Comparison of ENCODE assay signal across 20 mouse cellular contexts in genomic region chr2:115726806-115727205, GRCm38 (mm10).
DNase-seq lines count a peak whose midpoint lies in the region; ATAC-seq lines count a peak whose summit lies in the region.
"Had no signal": no experiment of that assay in that cellular context is flagged by ENCODE, and none has a peak within 500 bp of the region (broad histone marks: within the 10 kb centered on the region; RNA-seq: fewer than 3 reads in every experiment).

No protein-coding gene starts in this region.

- whole genome bisulfite sequencing in forebrain, embryonic 14.5 days, result 34% methylated on average over 5 of the region's 5 CpGs
- WGBS in forebrain, embryonic 10.5 days, result 76% methylated on average over 5 of the region's 5 CpGs
- WGBS in hindbrain, embryonic 13.5 days, result 34% methylated on average over 5 of the region's 5 CpGs

- no peak overlapping the region for H3K4me3 ChIP-seq in forebrain, embryonic 14.5 days (ENCODE audit: low read depth, low read length)
- no peak overlapping the region for H3K4me3 ChIP-seq in forebrain, embryonic 10.5 days
- H3K4me3 ChIP-seq in hindbrain, embryonic 13.5 days, result no peak overlapping the region
- H3K4me3 ChIP-seq: embryonic facial prominence, embryonic 13.5 days; heart, adult 2 months; heart, embryonic 15.5 days had no signal

- H3K4me2 ChIP-seq in forebrain, embryonic 14.5 days (ENCODE audit: low read length), result no peak overlapping the region
- H3K4me2 ChIP-seq in hindbrain, embryonic 13.5 days, result no peak overlapping the region
- H3K4me2 ChIP-seq: embryonic facial prominence, embryonic 13.5 days; heart, embryonic 11.5 days; heart, embryonic 15.5 days had no signal

- no peaks in the 10 kb centered on the region for H3K36me3 ChIP-seq in forebrain, embryonic 14.5 days (ENCODE audit: control insufficient read depth, insufficient read depth, low read length)
- peaks cover 7% of the 10 kb centered on the region for H3K36me3 ChIP-seq in forebrain, embryonic 10.5 days (replicated peaks)
- no peaks in the 10 kb centered on the region for H3K36me3 ChIP-seq in hindbrain, embryonic 13.5 days
- H3K36me3 ChIP-seq: embryonic facial prominence, embryonic 13.5 days had no signal

- H3K9ac ChIP-seq in forebrain, embryonic 14.5 days (ENCODE audit: low read length), result no peak overlapping the region
- no peak overlapping the region for H3K9ac ChIP-seq in hindbrain, embryonic 13.5 days
- H3K9ac ChIP-seq: embryonic facial prominence, embryonic 13.5 days; heart, embryonic 15.5 days had no signal

- peaks cover 30% of the 10 kb centered on the region for H3K4me1 ChIP-seq in forebrain, embryonic 14.5 days (ENCODE audit: control insufficient read depth, insufficient read depth, low read length)
- H3K4me1 ChIP-seq in forebrain, embryonic 10.5 days, result peaks cover 48% of the 10 kb centered on the region
- peaks cover 41% of the 10 kb centered on the region for H3K4me1 ChIP-seq in hindbrain, embryonic 13.5 days (replicated peaks)

- H3K27ac ChIP-seq in forebrain, embryonic 14.5 days (ENCODE audit: low read depth, low read length), result peak overlapping the region; percentile 88
- no peak overlapping the region for H3K27ac ChIP-seq in forebrain, embryonic 10.5 days
- H3K27ac ChIP-seq in hindbrain, embryonic 13.5 days, result 0 out of 2 replicates have a peak overlapping the region, but pooled peaks have one; percentile 59
- H3K27ac ChIP-seq: embryonic facial prominence, embryonic 13.5 days; heart, adult 2 months; heart, embryonic 15.5 days had no signal

- ATAC-seq in forebrain, embryonic 14.5 days, result no peak
- no peak for ATAC-seq in hindbrain, embryonic 13.5 days (ENCODE audit: low FRiP score)
- no peak for ATAC-seq in erythroid progenitor cell, adult 5-6 weeks (replicated peaks; ENCODE audit: low FRiP score, poor library complexity, severe bottlenecking)

- peak; percentile 50 for DNase-seq in forebrain, embryonic 14.5 days (ENCODE audit: low spot score)
- no peak for DNase-seq in forebrain, embryonic 10.5 days (ENCODE audit: extremely low spot score, low spot score)
- DNase-seq in retina, postnatal 1 day, result peak; percentile 9
- no peak for DNase-seq in retina, embryonic 14.5 days (ENCODE audit: low spot score)
- no peak for DNase-seq in thymus, postnatal 0 days (ENCODE audit: low spot score)
- DNase-seq: adrenal gland, adult 2 months; adrenal gland, postnatal 25 days; cerebellum, adult 2 months; cerebellum, postnatal 10 days; embryo, embryonic 11 days; gastrocnemius, postnatal 14 days; heart, adult 2 months; heart, postnatal 14 days; kidney, adult 11 months; kidney, adult 9 months had no signal

- H3K27me3 ChIP-seq in forebrain, embryonic 14.5 days (replicated peaks; ENCODE audit: control insufficient read depth, insufficient read depth, low read length), result no peaks in the 10 kb centered on the region
- peaks cover 76% of the 10 kb centered on the region for H3K27me3 ChIP-seq in forebrain, embryonic 10.5 days (ENCODE audit: poor library complexity, severe bottlenecking)
- no peaks in the 10 kb centered on the region for H3K27me3 ChIP-seq in hindbrain, embryonic 13.5 days
- H3K27me3 ChIP-seq: heart, embryonic 15.5 days had no signal

- H3K9me3 ChIP-seq in forebrain, embryonic 14.5 days (replicated peaks; ENCODE audit: control insufficient read depth, low read length), result no peaks in the 10 kb centered on the region
- H3K9me3 ChIP-seq in forebrain, embryonic 10.5 days, result no peaks in the 10 kb centered on the region
- no peaks in the 10 kb centered on the region for H3K9me3 ChIP-seq in hindbrain, embryonic 13.5 days
- H3K9me3 ChIP-seq: embryonic facial prominence, embryonic 13.5 days; heart, embryonic 15.5 days had no signal

Comparison
In these comparisons a context has a peak if more than half of its experiments do, and no peak if none do; other contexts are left out.
1. DNase-seq: peak in forebrain, embryonic 14.5 days (single experiment) and retina, postnatal 1 day (single experiment); none in forebrain, embryonic 10.5 days (single experiment), retina, embryonic 14.5 days (single experiment) and thymus, postnatal 0 days (single experiment).